Mouse (Mus musculus) c-Kit-negative CD71-positive TER-119-positive erythroid progenitor cells, embryonic 14.5 days (primary cell): ENCODE results near the gene Magix.

ENCODE experiments used
- DNase-seq: peaks from one replicate; pipeline ENCODE4 v3.0.0-alpha.2; 2013; ENCODE audit warnings: low read depth, low spot score

The Magix gene

GRCm38 (mm10) chrX:7632560-7632959 is 48.5 kb downstream of the Magix start:
- no peak for DNase-seq
